Mouse (Mus musculus) limb, embryonic 13.5 days (tissue): ENCODE measurements around the gene Fam222b. TPM values are rescaled to one million over a fixed set of nuclear protein-coding genes. Genes with fewer than 3 reads are reported as not detected.

Experiments used
- ATAC-seq: fragments of 200-750 bp; cut with Nextera tagmentation; 2 replicates; pipeline ENCODE4 v1.8.0; 2017; ENCODE audit warnings: low read depth, moderate number of reproducible peaks, moderate TSS enrichment; ENCODE audit not compliant: low FRiP score
- H3K27ac ChIP-seq: fragments of 300-500 bp; sonication (generic); 2 replicates; pipeline ENCODE4 v1.5.1; 2015; ENCODE audit warnings: inconsistent platforms, mild to moderate bottlenecking, moderate library complexity
- H3K27me3 ChIP-seq: fragments of 300-500 bp; sonication (generic); 2 replicates; pipeline ENCODE4 v1.6.1; 2015; ENCODE audit warnings: mild to moderate bottlenecking, inconsistent platforms
- H3K36me3 ChIP-seq: fragments of 300-500 bp; sonication (generic); 2 replicates; pipeline ENCODE4 v1.6.1; 2015; ENCODE audit warnings: inconsistent platforms, mild to moderate bottlenecking, moderate library complexity
- H3K4me1 ChIP-seq: fragments of 300-500 bp; sonication (generic); 2 replicates; pipeline ENCODE4 v1.6.1; 2015; ENCODE audit warnings: inconsistent platforms
- H3K4me2 ChIP-seq: fragments of 300-500 bp; sonication (generic); replicated peaks from 2 replicates; pipeline ENCODE4 v1.6.1; 2015; ENCODE audit warnings: inconsistent platforms, mild to moderate bottlenecking, moderate library complexity
- H3K4me3 ChIP-seq: fragments of 300-500 bp; sonication (generic); 2 replicates; pipeline ENCODE4 v1.5.1; 2015; ENCODE audit warnings: moderate library complexity, mild to moderate bottlenecking, inconsistent platforms
- H3K9ac ChIP-seq: fragments of 300-500 bp; sonication (generic); 2 replicates; pipeline ENCODE4 v1.6.1; 2015; ENCODE audit warnings: mild to moderate bottlenecking, inconsistent platforms
- H3K9me3 ChIP-seq: fragments of 300-500 bp; sonication (generic); 2 replicates; pipeline ENCODE4 v1.6.1; 2016; ENCODE audit warnings: inconsistent platforms
- WGBS: fragments of 180-500 bp; shearing (Covaris S2); methylation state at CpG from one replicate; pipeline ENCODE4 v1.1.7; 2015; 5-methylcytosine and 5-hydroxymethylcytosine counted together
- polyA plus RNA-seq: library from polyadenylated mRNA; unstranded; fragments of >200 nt; fragmentation: Nextera tagmentation; extraction: Ambion mirVana; gene quantifications from 2 replicates; pipeline ENCODE4 v1.2.1, GENCODE M21; 2015

Gene Fam222b
- polyA plus RNA-seq, 1 experiment from 2014 or later: 16.1 TPM

GRCm38 (mm10) chr11:78071938-78072337 is 22.5 kb upstream of the Fam222b start:
- Histone ChIP-seq H3K4me3 (no peak overlapping the region), H3K4me1 (no peaks in the 10 kb centered on the region), H3K4me2 (no peak overlapping the region), H3K27ac (no peak overlapping the region), H3K36me3 (peaks cover 51% of the 10 kb centered on the region), H3K9me3 (no peaks in the 10 kb centered on the region), H3K27me3 (no peaks in the 10 kb centered on the region), H3K9ac (no peak overlapping the region)
- WGBS: 83% methylated on average over 5 of the region's 5 CpGs
- no peak for ATAC-seq

- H3K9me3 ChIP-seq: no peaks in the 10 kb centered on the region
- WGBS: 30% methylated on average over 6 of the region's 6 CpGs
- no peak overlapping the region for H3K4me3 ChIP-seq
- H3K36me3 ChIP-seq: peaks cover 56% of the 10 kb centered on the region
- no peak overlapping the region for H3K4me2 ChIP-seq
- H3K4me1 ChIP-seq: no peaks in the 10 kb centered on the region
- no peak overlapping the region for H3K9ac ChIP-seq
- H3K27me3 ChIP-seq: no peaks in the 10 kb centered on the region
- no peak for ATAC-seq
- H3K27ac ChIP-seq: no peak overlapping the region
Observed at GRCm38 (mm10) chr11:78072425-78073130, 21.9 kb upstream of the Fam222b start.

GRCm38 (mm10) chr11:78073577-78074276 is 20.7 kb upstream of the Fam222b start:
- Histone ChIP-seq H3K27ac (no peak overlapping the region), H3K36me3 (peaks cover 64% of the 10 kb centered on the region), H3K4me2 (no peak overlapping the region), H3K9me3 (no peaks in the 10 kb centered on the region), H3K9ac (no peak overlapping the region), H3K4me1 (peaks cover under 1% of the 10 kb centered on the region; the same call in 1 of the 2 replicates), H3K4me3 (no peak overlapping the region), H3K27me3 (no peaks in the 10 kb centered on the region)
- ATAC-seq: no peak
- 89% methylated on average over 9 of the region's 9 CpGs for WGBS

GRCm38 (mm10) chr11:78074277-78074652 is 20.2 kb upstream of the Fam222b start:
- Histone ChIP-seq H3K9me3 (no peaks in the 10 kb centered on the region), H3K4me1 (peaks cover 6% of the 10 kb centered on the region), H3K36me3 (peaks cover 64% of the 10 kb centered on the region), H3K27me3 (no peaks in the 10 kb centered on the region), H3K4me2 (no peak overlapping the region), H3K4me3 (no peak overlapping the region), H3K27ac (no peak overlapping the region), H3K9ac (no peak overlapping the region)
- no peak for ATAC-seq
- 87% methylated on average over 2 of the region's 2 CpGs for WGBS

GRCm38 (mm10) chr11:78074666-78075065 is 19.8 kb upstream of the Fam222b start:
- 85% methylated on average over 4 of the region's 4 CpGs for WGBS
- Histone ChIP-seq H3K4me3 (no peak overlapping the region), H3K9ac (no peak overlapping the region), H3K27ac (no peak overlapping the region), H3K4me1 (peaks cover 10% of the 10 kb centered on the region), H3K9me3 (no peaks in the 10 kb centered on the region), H3K36me3 (peaks cover 64% of the 10 kb centered on the region), H3K27me3 (no peaks in the 10 kb centered on the region), H3K4me2 (no peak overlapping the region)
- no peak for ATAC-seq

GRCm38 (mm10) chr11:78079961-78080921 is 14.2 kb upstream of the Fam222b start, which contains the start of gene Eral1:
Gene Eral1, minus strand, starts transcription at chr11:78080383.
- peaks cover 30% of the 10 kb centered on the region for H3K36me3 ChIP-seq
- H3K4me3 ChIP-seq: peak within 1 kb of the TSS; percentile 76
- no peaks in the 10 kb centered on the region for H3K27me3 ChIP-seq
- peaks cover 14% of the 10 kb centered on the region for H3K4me1 ChIP-seq
- H3K4me2 ChIP-seq: peak within 1 kb of the TSS; percentile 80
- H3K9me3 ChIP-seq: no peaks in the 10 kb centered on the region
- H3K9ac ChIP-seq: peak within 1 kb of the TSS; percentile 80
- H3K27ac ChIP-seq: no peak within 1 kb of the TSS; the same call in 1 of the 2 replicates
- WGBS: 1% methylated on average over 42 of the region's 42 CpGs
- ATAC-seq: peak; percentile 95

- no peaks in the 10 kb centered on the region for H3K36me3 ChIP-seq
- 45% methylated on average over 1 of the region's 1 CpGs for WGBS
- no peak for ATAC-seq
Observed at GRCm38 (mm10) chr11:78083595-78083994, 10.9 kb upstream of the Fam222b start.

GRCm38 (mm10) chr11:78086925-78087479 is 7.5 kb upstream of the Fam222b start:
- ATAC-seq: no peak
- H3K27ac ChIP-seq: no peak overlapping the region
- H3K4me1 ChIP-seq: no peaks in the 10 kb centered on the region
- H3K36me3 ChIP-seq: no peaks in the 10 kb centered on the region
- no peaks in the 10 kb centered on the region for H3K9me3 ChIP-seq
- 83% methylated on average over 4 of the region's 4 CpGs for WGBS
- H3K27me3 ChIP-seq: no peaks in the 10 kb centered on the region
- H3K9ac ChIP-seq: no peak overlapping the region
- no peak overlapping the region for H3K4me3 ChIP-seq
- H3K4me2 ChIP-seq: no peak overlapping the region

More at GRCm38 (mm10) chr11:78083595-78083994, 10.9 kb upstream of the Fam222b start:
- Histone ChIP-seq H3K9me3 (no peaks in the 10 kb centered on the region), H3K4me3 (no peak overlapping the region), H3K9ac (no peak overlapping the region), H3K27ac (no peak overlapping the region), H3K27me3 (no peaks in the 10 kb centered on the region), H3K4me2 (no peak overlapping the region), H3K4me1 (peaks cover 14% of the 10 kb centered on the region)

GRCm38 (mm10) chr11:78087756-78088281 is 6.6 kb upstream of the Fam222b start:
- Histone ChIP-seq H3K4me1 (no peaks in the 10 kb centered on the region), H3K9ac (no peak overlapping the region), H3K9me3 (no peaks in the 10 kb centered on the region), H3K4me3 (no peak overlapping the region), H3K36me3 (no peaks in the 10 kb centered on the region), H3K4me2 (no peak overlapping the region), H3K27ac (no peak overlapping the region), H3K27me3 (no peaks in the 10 kb centered on the region)
- WGBS: 86% methylated on average over 5 of the region's 5 CpGs
- ATAC-seq: no peak

- H3K9me3 ChIP-seq: no peaks in the 10 kb centered on the region
- H3K4me2 ChIP-seq: peak overlapping the region; percentile 88
- H3K4me3 ChIP-seq: peak overlapping the region; percentile 86
- H3K27me3 ChIP-seq: no peaks in the 10 kb centered on the region
- peak; percentile 24; the same call in 1 of the 2 replicates for ATAC-seq
- peak overlapping the region; percentile 86 for H3K9ac ChIP-seq
- H3K36me3 ChIP-seq: no peaks in the 10 kb centered on the region
- H3K27ac ChIP-seq: peak overlapping the region; percentile 22; the same call in 1 of the 2 replicates
- WGBS: 47% methylated on average over 11 of the region's 11 CpGs
- peaks cover 19% of the 10 kb centered on the region for H3K4me1 ChIP-seq
Observed at GRCm38 (mm10) chr11:78094137-78094503, 340 bp upstream of the Fam222b start.

GRCm38 (mm10) chr11:78095144-78095516 is 670 bp downstream of the Fam222b start:
- Histone ChIP-seq H3K9me3 (no peaks in the 10 kb centered on the region), H3K4me1 (peaks cover 19% of the 10 kb centered on the region), H3K27ac (no peak overlapping the region), H3K36me3 (no peaks in the 10 kb centered on the region), H3K27me3 (no peaks in the 10 kb centered on the region), H3K4me3 (peak overlapping the region; percentile 86), H3K4me2 (peak overlapping the region; percentile 88), H3K9ac (peak overlapping the region; percentile 86)
- WGBS: 28% methylated on average over 5 of the region's 5 CpGs
- no peak for ATAC-seq
